Mouse (Mus musculus): ENCODE results near the gene Slc9a9.

Slc9a9 gene

DNA sequence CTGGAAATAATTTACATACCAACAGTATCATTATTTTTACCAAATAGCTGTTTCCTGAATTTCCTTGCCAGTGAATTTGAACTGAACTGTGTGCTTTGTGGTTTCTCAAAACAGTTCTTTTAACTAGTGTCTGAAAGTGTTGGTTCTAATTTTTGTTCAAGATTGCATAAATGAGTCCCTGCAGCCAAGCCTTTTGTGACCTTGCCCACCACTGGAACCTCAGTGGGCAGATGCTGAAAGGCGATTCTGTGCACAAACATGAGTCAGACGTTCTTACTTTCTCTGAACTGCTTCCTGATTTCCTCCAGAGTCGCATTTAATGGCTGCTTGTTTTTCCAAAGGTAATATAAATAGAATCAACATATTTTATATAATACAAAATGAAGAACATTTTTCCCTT, 281.0 kb downstream of the Slc9a9 start:
- no peak for DNase-seq (ENCODE audit: low spot score in 2 of 2)

GRCm38 (mm10) chr9:94955645-94956044, 285.9 kb downstream of the Slc9a9 start:
- DNase-seq (ENCODE audit: low spot score in 2 of 2) = no peak

GRCm38 (mm10) chr9:94958382-94958781, 288.7 kb downstream of the Slc9a9 start:
- DNase-seq (ENCODE audit: low spot score in 2 of 2) = no peak

DNA sequence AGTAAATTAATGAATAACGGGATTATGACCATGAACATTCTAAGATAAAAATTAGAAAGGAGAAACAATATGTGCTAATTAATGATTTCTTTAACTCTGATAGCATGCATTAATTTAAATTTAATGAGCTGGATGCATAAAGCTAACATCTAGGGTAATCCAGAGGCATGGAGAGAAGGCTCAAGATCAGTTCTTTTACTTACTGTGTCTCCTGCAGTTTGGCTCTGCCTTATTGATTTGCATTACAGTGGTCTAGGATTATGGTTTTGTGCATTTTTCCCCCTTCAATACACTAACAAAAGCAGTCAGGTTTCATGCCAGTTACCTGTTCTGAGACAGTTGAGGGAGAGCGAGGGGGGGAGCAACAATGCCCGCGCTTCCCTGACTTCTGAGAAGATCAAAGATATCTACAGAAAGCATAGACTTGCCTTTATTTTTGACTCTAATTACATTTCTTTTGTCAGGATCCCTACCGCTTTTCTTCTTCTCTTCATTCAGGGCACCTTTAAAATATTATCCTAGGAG, 298.9 kb downstream of the Slc9a9 start:
- no peak for DNase-seq (ENCODE audit: low spot score in 2 of 2)

- no peak for DNase-seq (ENCODE audit: low spot score in 2 of 2)
Observed at GRCm38 (mm10) chr9:94969131-94969530, 299.4 kb downstream of the Slc9a9 start.

DNA sequence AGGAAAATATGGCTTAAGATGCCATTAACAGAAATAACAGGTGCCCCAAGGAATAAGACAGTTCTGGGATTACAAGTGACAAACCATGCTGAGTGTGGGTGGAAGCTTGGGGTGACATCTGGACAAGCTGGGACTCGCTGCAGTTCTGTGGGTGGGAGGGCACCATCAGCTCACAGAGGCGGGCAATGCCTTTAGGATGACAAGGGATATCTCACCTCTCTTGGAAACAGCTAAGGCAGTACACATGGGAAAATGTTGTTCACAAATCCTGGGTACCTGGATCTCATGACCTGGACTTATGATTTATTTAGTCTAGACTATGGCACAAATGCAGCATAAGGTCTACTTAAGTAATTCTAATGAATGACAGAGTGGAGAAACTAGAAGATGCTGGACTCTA, 302.3 kb downstream of the Slc9a9 start:
- DNase-seq (ENCODE audit: low spot score in 2 of 2) = no peak

DNA sequence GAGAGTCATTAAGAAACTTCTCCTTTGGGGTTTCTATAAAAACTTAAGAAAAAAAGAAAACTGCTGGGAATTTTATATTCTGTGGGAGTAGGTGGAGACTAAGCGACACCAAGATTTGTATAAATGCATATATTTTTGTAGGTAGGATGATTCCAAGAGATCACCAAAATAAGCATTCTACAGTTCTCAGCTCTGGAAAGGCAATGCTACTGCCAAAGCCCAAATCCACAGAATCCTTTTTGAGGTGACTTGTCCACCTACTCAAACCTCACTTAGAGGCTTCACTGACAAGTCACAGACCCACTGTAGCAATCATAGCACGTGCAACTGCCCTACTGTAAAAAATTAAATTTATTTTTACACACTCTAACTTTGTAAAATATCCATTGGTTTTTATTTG, 303.0 kb downstream of the Slc9a9 start:
- no peak for DNase-seq (ENCODE audit: low spot score in 2 of 2)

GRCm38 (mm10) chr9:94976191-94976590, 306.5 kb downstream of the Slc9a9 start:
- no peak for DNase-seq (ENCODE audit: low spot score in 2 of 2)

GRCm38 (mm10) chr9:94993575-94993974, 323.9 kb downstream of the Slc9a9 start:
- DNase-seq (ENCODE audit: low spot score in 2 of 2) = no peak

DNA sequence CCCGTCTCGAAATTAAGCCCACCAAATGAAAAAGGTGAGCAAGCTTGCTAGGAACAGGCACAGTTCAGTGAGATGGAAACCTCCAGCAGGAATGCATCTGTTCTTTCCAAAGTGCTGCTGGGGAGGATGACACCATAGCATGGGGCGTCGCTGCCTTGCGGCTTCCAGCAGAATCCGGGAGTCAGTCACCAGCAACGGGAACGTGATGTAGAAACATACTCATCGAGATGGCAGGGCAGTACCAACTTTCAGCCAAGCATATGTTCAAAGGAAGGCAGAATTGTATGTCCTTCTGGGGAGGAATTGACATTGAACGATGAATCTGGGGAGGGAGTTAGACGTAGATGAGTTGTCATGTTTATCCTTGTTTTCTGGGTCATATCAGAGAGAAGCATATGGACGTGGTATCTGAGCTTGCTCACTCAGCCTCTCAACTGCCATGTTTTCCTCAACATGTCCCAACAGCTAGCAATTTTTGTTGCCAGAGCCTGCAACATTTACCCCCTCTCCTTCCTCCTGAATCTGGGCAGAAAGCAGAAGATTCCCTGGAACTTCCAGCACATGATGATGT, 350.5 kb downstream of the Slc9a9 start:
- no peak for DNase-seq (ENCODE audit: low spot score in 2 of 2)

DNA sequence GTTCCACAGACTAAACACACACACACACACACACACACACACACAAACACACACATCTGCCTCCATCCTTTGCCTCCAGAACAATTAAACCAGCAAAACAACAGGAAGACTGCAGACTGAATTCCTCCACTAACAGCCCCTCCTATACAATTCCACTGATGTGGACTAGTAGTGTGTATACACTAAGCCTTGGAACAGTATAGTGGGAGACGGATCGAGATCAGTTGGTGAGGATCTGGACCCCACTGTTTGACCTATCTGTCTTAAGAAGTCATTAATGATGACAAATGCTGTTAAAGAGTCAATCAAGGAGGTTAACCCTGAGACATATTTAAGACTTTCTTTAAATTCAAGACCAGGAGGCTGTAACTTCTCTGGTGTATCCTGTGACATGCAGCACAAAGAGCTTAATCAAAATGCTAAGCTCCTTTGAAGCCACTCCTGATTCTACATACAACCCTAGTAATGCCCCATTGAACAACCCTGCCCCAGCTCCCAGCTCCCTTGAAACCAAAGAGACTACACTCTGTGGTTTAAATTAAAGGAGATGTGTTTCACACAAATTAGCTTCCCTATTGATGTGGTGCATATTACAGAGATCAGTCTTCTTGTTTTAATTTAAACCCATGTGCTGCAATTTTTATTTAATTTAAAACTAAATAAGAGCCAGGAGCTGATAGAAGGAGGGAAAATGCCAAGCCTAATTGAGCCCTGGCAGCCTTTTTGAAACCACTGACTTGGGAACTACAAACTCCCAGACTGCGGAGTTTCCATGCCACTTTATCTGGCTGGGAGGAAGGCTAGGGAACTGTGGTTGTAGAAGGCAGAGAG, 364.6 kb downstream of the Slc9a9 start:
- DNase-seq (ENCODE audit: low spot score in 2 of 2) = no peak

DNA sequence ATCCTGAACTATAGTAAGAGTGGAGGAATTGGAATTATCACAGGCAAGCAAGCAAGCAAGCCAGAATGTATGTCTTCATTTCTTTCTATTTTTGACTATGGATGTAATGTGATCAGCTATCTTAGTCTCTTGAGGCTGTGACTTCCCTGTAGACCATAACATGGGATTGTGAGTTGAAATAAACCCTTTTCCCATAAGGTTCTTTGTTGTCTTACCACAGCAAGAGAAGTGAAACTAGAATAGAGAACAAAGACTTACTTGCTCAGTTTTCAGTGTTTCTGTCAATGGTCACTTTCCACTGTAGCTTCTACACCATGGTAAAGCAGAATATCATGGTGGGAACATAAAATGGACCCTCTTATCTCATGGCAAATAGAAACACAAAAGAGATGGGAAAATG, 366.5 kb downstream of the Slc9a9 start:
- DNase-seq (ENCODE audit: low spot score in 2 of 2) = no peak

GRCm38 (mm10) chr9:95042420-95042819, 372.7 kb downstream of the Slc9a9 start:
- no peak for DNase-seq (ENCODE audit: low spot score in 2 of 2)

DNA sequence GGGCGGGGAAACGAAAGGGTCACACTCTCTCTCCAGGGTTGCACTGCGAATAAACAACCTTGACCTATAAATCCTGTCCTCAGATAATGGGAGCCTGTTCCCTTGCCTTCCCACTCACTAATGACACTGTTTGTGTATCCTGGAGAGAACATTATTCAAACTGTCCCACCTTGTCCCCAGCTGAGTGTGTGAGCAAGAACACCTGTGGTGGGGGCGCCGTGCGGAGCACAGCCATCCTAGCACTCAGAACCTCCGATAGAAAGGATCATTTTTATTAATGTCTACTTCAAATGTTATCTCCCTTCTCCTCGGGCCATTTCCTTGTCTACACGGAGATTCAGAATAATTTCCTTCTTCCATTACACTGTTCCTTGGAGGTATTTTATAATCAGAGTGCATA, 382.5 kb downstream of the Slc9a9 start:
- no peak for DNase-seq (ENCODE audit: low spot score in 2 of 2)

GRCm38 (mm10) chr9:95053183-95053582, 383.5 kb downstream of the Slc9a9 start:
- DNase-seq (ENCODE audit: low spot score in 2 of 2) = no peak

- no peak for DNase-seq (ENCODE audit: low spot score in 2 of 2)
Observed at GRCm38 (mm10) chr9:95055843-95056242, 386.1 kb downstream of the Slc9a9 start.

GRCm38 (mm10) chr9:95060702-95061101, 391.0 kb downstream of the Slc9a9 start:
- no peak for DNase-seq (ENCODE audit: low spot score in 2 of 2)

- no peak for DNase-seq (ENCODE audit: low spot score in 2 of 2)
Observed at GRCm38 (mm10) chr9:95067037-95067436, 397.3 kb downstream of the Slc9a9 start.

DNA sequence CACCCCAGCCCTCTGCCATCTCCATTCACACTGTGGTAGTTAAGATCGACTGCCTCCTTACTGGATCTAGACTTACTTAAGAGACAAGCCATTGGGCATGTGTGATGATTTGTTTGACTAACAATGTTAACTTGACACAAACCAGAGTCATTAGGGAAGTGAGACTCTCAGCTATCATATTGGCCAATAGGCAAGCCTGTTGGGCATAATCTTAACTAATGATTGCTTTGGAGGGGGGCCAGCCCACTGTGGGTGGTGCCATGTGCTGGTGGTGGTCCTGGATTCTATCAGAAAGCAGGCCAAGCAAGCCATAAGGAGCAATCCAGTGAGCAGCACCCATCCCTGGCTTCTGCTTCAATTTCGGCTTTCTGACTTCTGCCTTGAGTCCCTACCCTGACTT, 398.8 kb downstream of the Slc9a9 start:
- DNase-seq (ENCODE audit: low spot score in 2 of 2) = no peak

GRCm38 (mm10) chr9:95070832-95071519, 401.3 kb downstream of the Slc9a9 start:
- DNase-seq (ENCODE audit: low spot score in 2 of 2) = no peak

DNA sequence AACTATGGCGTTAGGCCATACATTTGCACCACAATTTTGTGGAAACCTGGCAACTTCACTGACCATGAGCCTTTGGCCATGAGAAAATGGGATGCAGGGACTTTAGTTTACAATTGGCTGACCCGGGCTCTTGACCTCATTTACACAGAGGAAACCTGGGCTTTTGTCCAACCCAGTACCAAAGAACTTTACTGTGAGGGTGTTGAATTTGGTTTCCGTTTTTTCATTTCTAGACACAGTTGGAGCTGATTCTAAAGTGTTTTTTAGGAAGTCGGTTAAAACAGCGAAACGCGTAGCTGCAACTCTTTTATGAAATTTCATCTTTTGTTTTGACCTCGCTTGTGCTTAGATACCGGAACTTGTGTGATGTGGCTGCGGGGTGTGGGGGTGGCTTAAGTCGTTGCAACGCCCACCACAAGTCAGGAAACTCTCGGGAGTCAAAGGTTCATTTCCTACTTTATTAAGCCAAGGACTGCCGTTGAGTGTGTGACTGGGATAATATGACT, 402.8 kb downstream of the Slc9a9 start:
- no peak for DNase-seq (ENCODE audit: low spot score in 2 of 2)

DNA sequence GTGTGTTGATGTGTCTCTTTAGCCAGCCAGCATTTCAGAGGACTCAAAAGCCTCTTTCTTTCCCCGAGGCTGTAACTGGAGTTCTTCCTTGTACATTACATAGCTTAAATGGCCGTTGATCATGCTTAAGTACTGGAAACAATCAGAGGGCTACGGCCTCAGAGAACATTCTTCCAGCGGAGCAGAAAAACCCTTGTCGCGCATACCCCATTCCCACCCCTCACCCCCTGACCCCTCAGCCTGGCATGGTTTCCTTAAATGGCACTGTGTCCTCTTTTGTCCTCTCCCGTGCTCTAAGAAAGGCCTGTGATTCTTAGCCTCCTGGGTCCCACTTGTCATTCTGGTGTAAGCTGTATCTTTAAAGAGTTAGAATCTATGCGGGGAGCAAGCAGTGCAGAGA, 404.0 kb downstream of the Slc9a9 start:
- DNase-seq (ENCODE audit: low spot score in 2 of 2) = no peak

- DNase-seq (ENCODE audit: low spot score in 2 of 2) = no peak
Observed at GRCm38 (mm10) chr9:95075856-95076255, 406.1 kb downstream of the Slc9a9 start.

Data from spleen, postnatal 4 days (tissue).